Mouse (Mus musculus) forebrain, postnatal 0 days (tissue): ENCODE results near the gene Zfand2b. TPM values are rescaled to one million over a fixed set of nuclear protein-coding genes. Genes with fewer than 3 reads are reported as not detected.

Source experiments
- ATAC-seq: fragments of 200-750 bp; cut with Nextera tagmentation; 2 replicates; pipeline ENCODE4 v1.8.0; 2017; ENCODE audit warnings: mild to moderate bottlenecking, moderate library complexity
- DNase-seq: peaks from one replicate; pipeline ENCODE4 v3.0.0-alpha.2; 2015
- H3K27ac ChIP-seq: fragments of 300-500 bp; sonication (generic); 2 replicates; pipeline ENCODE4 v1.5.1; 2014; ENCODE audit warnings: low read depth, mild to moderate bottlenecking, antibody characterized with exemption, low read length, moderate library complexity, mixed read lengths
- H3K27me3 ChIP-seq: fragments of 300-500 bp; sonication (generic); 2 replicates; pipeline ENCODE4 v1.6.1; 2014; ENCODE audit warnings: mild to moderate bottlenecking, low read length, mixed read lengths; ENCODE audit not compliant: insufficient read depth
- H3K36me3 ChIP-seq: fragments of 300-500 bp; sonication (generic); 2 replicates; pipeline ENCODE4 v1.6.1; 2014; ENCODE audit warnings: mild to moderate bottlenecking, moderate library complexity; ENCODE audit not compliant: insufficient read depth
- H3K4me1 ChIP-seq: fragments of 300-500 bp; sonication (generic); 2 replicates; pipeline ENCODE4 v1.6.1; 2014; ENCODE audit warnings: antibody characterized with exemption; ENCODE audit not compliant: insufficient read depth
- H3K4me2 ChIP-seq: fragments of 300-500 bp; sonication (generic); 2 replicates; pipeline ENCODE4 v1.6.1; 2014; ENCODE audit warnings: low read depth, mild to moderate bottlenecking, moderate library complexity
- H3K4me3 ChIP-seq: fragments of 300-500 bp; sonication (generic); 2 replicates; pipeline ENCODE4 v1.5.1; 2014; ENCODE audit warnings: low read depth, low read length, mixed read lengths
- H3K9ac ChIP-seq: fragments of 300-500 bp; sonication (generic); 2 replicates; pipeline ENCODE4 v1.6.1; 2014; ENCODE audit warnings: mild to moderate bottlenecking
- H3K9me3 ChIP-seq: fragments of 300-500 bp; sonication (generic); 2 replicates; pipeline ENCODE4 v1.6.1; 2016; ENCODE audit warnings: low read length
- CTCF ChIP-seq: sonication (generic); IDR thresholded peaks from 2 replicates; pipeline ENCODE4 v1.5.1; 2016; ENCODE audit warnings: antibody characterized with exemption, control low read depth, low read depth
- WGBS: fragments of 180-500 bp; shearing (Covaris S2); extraction: QIAGEN DNeasy Blood & Tissue Kit; methylation state at CpG from one replicate; pipeline ENCODE4 v1.1.7; 2014; 5-methylcytosine and 5-hydroxymethylcytosine counted together
- polyA plus RNA-seq: library from polyadenylated mRNA; unstranded; fragments of >200 nt; fragmentation: Nextera tagmentation; extraction: Ambion mirVana; gene quantifications from 2 replicates; pipeline ENCODE4 v1.2.1, GENCODE M21; 2015
- total RNA-seq: library from RNA; depleted of rRNA; stranded (reverse); fragments of >200 nt; gene quantifications from 2 replicates; pipeline ENCODE4 v1.2.3, GENCODE M21; 2014; rRNA removed

The Zfand2b gene
- total RNA-seq = 33.1 and 43.5 TPM in 2 replicates
- 44.9 and 48.4 TPM in 2 replicates for polyA plus RNA-seq

- WGBS = 3% methylated on average over 56 of the region's 59 CpGs
- ATAC-seq = peak; percentile 98
- H3K9ac ChIP-seq = peak within 1 kb of the TSS; percentile 65
- peaks cover 32% of the 10 kb centered on the region for H3K36me3 ChIP-seq
- H3K4me3 ChIP-seq = peak within 1 kb of the TSS; percentile 89
- no peak for TF ChIP-seq CTCF
- peak within 1 kb of the TSS; percentile 67 for H3K4me2 ChIP-seq
- H3K9me3 ChIP-seq = no peaks in the 10 kb centered on the region
- peak within 1 kb of the TSS; percentile 82 for H3K27ac ChIP-seq
- DNase-seq = peak; percentile 94
- H3K27me3 ChIP-seq = no peaks in the 10 kb centered on the region
- 0 out of 2 replicates have a peak, but pooled peaks cover 5% of the 10 kb centered on the region for H3K4me1 ChIP-seq
Observed at GRCm38 (mm10) chr1:75168472-75169464, at the start of gene Zfand2b. Gene Zfand2b, plus strand, starts transcription at chr1:75168646.

- Histone ChIP-seq H3K4me2 (no peak overlapping the region), H3K4me1 (no peaks in the 10 kb centered on the region), H3K27ac (no peak overlapping the region), H3K4me3 (no peak overlapping the region), H3K9me3 (no peaks in the 10 kb centered on the region), H3K9ac (no peak overlapping the region), H3K27me3 (no peaks in the 10 kb centered on the region), H3K36me3 (no peaks in the 10 kb centered on the region)
- ATAC-seq (no peak), DNase-seq (no peak)
- TF ChIP-seq CTCF = no peak
- 82% methylated on average over 3 of the region's 3 CpGs for WGBS
Observed at GRCm38 (mm10) chr1:75122211-75122610, 46.2 kb upstream of the Zfand2b start.

- H3K36me3 ChIP-seq = no peaks in the 10 kb centered on the region
- H3K9me3 ChIP-seq = no peaks in the 10 kb centered on the region
- peak within 1 kb of the TSS; percentile 62 for H3K4me2 ChIP-seq
- no peaks in the 10 kb centered on the region for H3K4me1 ChIP-seq
- no peaks in the 10 kb centered on the region for H3K27me3 ChIP-seq
- DNase-seq = peak; percentile 98
- peak within 1 kb of the TSS; percentile 90 for H3K27ac ChIP-seq
- TF ChIP-seq CTCF = peak; percentile 78
- peak; percentile 95 for ATAC-seq
- WGBS = 3% methylated on average over 56 of the region's 56 CpGs
- peak within 1 kb of the TSS; percentile 67 for H3K4me3 ChIP-seq
- H3K9ac ChIP-seq = peak within 1 kb of the TSS; percentile 59
Observed at GRCm38 (mm10) chr1:75124346-75125321, 43.8 kb upstream of the Zfand2b start, which contains the start of gene Nhej1. Gene Nhej1, minus strand, starts transcription at chr1:75125200.

GRCm38 (mm10) chr1:75125418-75125817 is 43.0 kb upstream of the Zfand2b start:
- TF ChIP-seq CTCF = no peak
- H3K4me2 ChIP-seq = peak overlapping the region; percentile 62
- H3K9ac ChIP-seq = no peak overlapping the region
- no peaks in the 10 kb centered on the region for H3K9me3 ChIP-seq
- H3K27ac ChIP-seq = peak overlapping the region; percentile 90
- WGBS = 39% methylated on average over 5 of the region's 5 CpGs
- ATAC-seq = no peak; the same call in 1 of the 2 replicates
- peak overlapping the region; percentile 67 for H3K4me3 ChIP-seq
- no peaks in the 10 kb centered on the region for H3K27me3 ChIP-seq
- H3K4me1 ChIP-seq = no peaks in the 10 kb centered on the region
- H3K36me3 ChIP-seq = no peaks in the 10 kb centered on the region
- DNase-seq = no peak

- TF ChIP-seq CTCF = no peak
- Histone ChIP-seq H3K4me1 (no peaks in the 10 kb centered on the region), H3K9ac (no peak overlapping the region), H3K4me2 (no peak overlapping the region), H3K27ac (no peak overlapping the region), H3K9me3 (no peaks in the 10 kb centered on the region), H3K4me3 (no peak overlapping the region), H3K36me3 (no peaks in the 10 kb centered on the region), H3K27me3 (no peaks in the 10 kb centered on the region)
- no peak for ATAC-seq
- 88% methylated on average over 3 of the region's 3 CpGs for WGBS
- DNase-seq = no peak
Observed at GRCm38 (mm10) chr1:75128641-75129040, 39.8 kb upstream of the Zfand2b start.

GRCm38 (mm10) chr1:75133421-75134207 is 34.8 kb upstream of the Zfand2b start, which contains the start of gene Slc23a3:
Gene Slc23a3, minus strand, starts transcription at chr1:75133890.
- no peaks in the 10 kb centered on the region for H3K4me1 ChIP-seq
- H3K9me3 ChIP-seq = no peaks in the 10 kb centered on the region
- peaks cover 36% of the 10 kb centered on the region for H3K36me3 ChIP-seq
- ATAC-seq = no peak
- no peak for DNase-seq
- TF ChIP-seq CTCF = no peak
- H3K27ac ChIP-seq = no peak within 1 kb of the TSS
- H3K27me3 ChIP-seq = no peaks in the 10 kb centered on the region
- 67% methylated on average over 12 of the region's 12 CpGs for WGBS
- no peak within 1 kb of the TSS for H3K4me3 ChIP-seq
- H3K9ac ChIP-seq = no peak within 1 kb of the TSS
- H3K4me2 ChIP-seq = no peak within 1 kb of the TSS
